Mouse (Mus musculus) midbrain, embryonic 14.5 days (tissue): ENCODE measurements at regions not wholly inside any gene's neighbourhood (a gene's known extent, or its start where the extent isn't known, plus 50 kb on each side); places are given as distances from the start of the nearest gene placed in this dataset.

ENCODE experiments used
- ATAC-seq: fragments of 200-750 bp; cut with Nextera tagmentation; 2 replicates; pipeline ENCODE4 v1.8.0; 2017; ENCODE audit warnings: moderate number of reproducible peaks, moderate library complexity; ENCODE audit not compliant: low FRiP score, low TSS enrichment
- DNase-seq: peaks from one replicate; pipeline ENCODE4 v3.0.0-alpha.2; 2015
- H3K27ac ChIP-seq: fragments of 300-500 bp; sonication (generic); replicated peaks from 2 replicates; pipeline ENCODE4 v1.5.1; 2014; ENCODE audit warnings: mild to moderate bottlenecking, low read depth, low read length, moderate library complexity
- H3K27me3 ChIP-seq: fragments of 300-500 bp; sonication (generic); 2 replicates; pipeline ENCODE4 v1.6.1; 2014; ENCODE audit warnings: low read length, control low read depth, mixed read lengths; ENCODE audit not compliant: control insufficient read depth, insufficient read depth
- H3K36me3 ChIP-seq: fragments of 300-500 bp; sonication (generic); 2 replicates; pipeline ENCODE4 v1.6.1; 2014; ENCODE audit warnings: low read length, control low read depth; ENCODE audit not compliant: control insufficient read depth, insufficient read depth
- H3K4me1 ChIP-seq: fragments of 300-500 bp; sonication (generic); 2 replicates; pipeline ENCODE4 v1.6.1; 2014; ENCODE audit warnings: mild to moderate bottlenecking, antibody characterized with exemption, low read length, control low read depth; ENCODE audit not compliant: control insufficient read depth, insufficient read depth
- H3K4me2 ChIP-seq: fragments of 300-500 bp; sonication (generic); 2 replicates; pipeline ENCODE4 v1.6.1; 2014; ENCODE audit warnings: mild to moderate bottlenecking, low read length, moderate library complexity
- H3K4me3 ChIP-seq: fragments of 300-500 bp; sonication (generic); replicated peaks from 2 replicates; pipeline ENCODE4 v1.5.1; 2014; ENCODE audit warnings: low read depth, low read length
- H3K9ac ChIP-seq: fragments of 300-500 bp; sonication (generic); replicated peaks from 2 replicates; pipeline ENCODE4 v1.6.1; 2014; ENCODE audit warnings: mild to moderate bottlenecking, low read length, moderate library complexity
- H3K9me3 ChIP-seq: fragments of 300-500 bp; sonication (generic); 2 replicates; pipeline ENCODE4 v1.6.1; 2016; ENCODE audit warnings: low read length, control low read depth, mixed read lengths; ENCODE audit not compliant: control insufficient read depth
- WGBS: fragments of 180-500 bp; shearing (Covaris S2); extraction: QIAGEN DNeasy Blood & Tissue Kit; methylation state at CpG from one replicate; pipeline ENCODE4 v1.1.7; 2014; 5-methylcytosine and 5-hydroxymethylcytosine counted together

- no peak overlapping the region for H3K4me3 ChIP-seq
- no peak overlapping the region for H3K9ac ChIP-seq
- ATAC-seq (no peak), DNase-seq (peak; percentile 27)
- no peaks in the 10 kb centered on the region for H3K4me1 ChIP-seq
- H3K9me3 ChIP-seq: no peaks in the 10 kb centered on the region
- H3K27me3 ChIP-seq: no peaks in the 10 kb centered on the region
- no peak overlapping the region for H3K4me2 ChIP-seq
- WGBS: 65% methylated on average over 2 of the region's 2 CpGs
- no peaks in the 10 kb centered on the region for H3K36me3 ChIP-seq
- H3K27ac ChIP-seq: no peak overlapping the region
These were observed 108.7 kb downstream of the Zfp648 start for GRCm38 (mm10) chr1:154309650-154310049.
